Mouse (Mus musculus) heart, postnatal 0 days (tissue): ENCODE measurements at regions not wholly inside any gene's neighbourhood (a gene's known extent, or its start where the extent isn't known, plus 50 kb on each side); places are given as distances from the start of the nearest gene placed in this dataset.

Experiments used
- CTCF ChIP-seq: IDR thresholded peaks from 2 replicates; pipeline ENCODE4 v1.5.1; 2016; ENCODE audit warnings: antibody characterized with exemption, control low read depth, low read depth
- EP300 ChIP-seq: IDR thresholded peaks from 2 replicates; pipeline ENCODE4 v1.6.1; 2016; ENCODE audit warnings: antibody characterized with exemption, low read depth

DNA sequence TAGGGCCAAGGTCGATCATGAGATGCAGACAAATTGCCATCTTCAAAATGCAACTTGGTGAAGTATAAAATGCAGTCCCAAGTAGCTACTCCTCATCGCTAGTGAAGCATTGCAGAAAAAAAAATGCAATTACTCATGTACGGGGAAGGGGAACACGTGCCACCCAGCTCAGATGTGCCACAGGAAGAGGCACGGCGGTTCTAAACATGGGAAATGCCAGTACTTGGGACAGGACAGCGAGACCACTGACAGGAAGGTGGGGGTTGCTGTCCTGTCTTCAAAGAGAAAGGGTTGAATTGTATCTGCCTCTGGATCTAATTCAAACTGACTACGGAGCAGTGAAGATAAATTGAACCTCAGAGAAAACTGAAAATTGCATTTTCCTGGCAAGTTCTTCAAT is 104.6 kb upstream of the Ankrd1 start:
- no peak for TF ChIP-seq EP300
- TF ChIP-seq CTCF = no peak
